Mouse (Mus musculus): ENCODE measurements at regions not wholly inside any gene's neighbourhood (a gene's known extent, or its start where the extent isn't known, plus 50 kb on each side); places are given as distances from the start of the nearest gene placed in this dataset.

DNA sequence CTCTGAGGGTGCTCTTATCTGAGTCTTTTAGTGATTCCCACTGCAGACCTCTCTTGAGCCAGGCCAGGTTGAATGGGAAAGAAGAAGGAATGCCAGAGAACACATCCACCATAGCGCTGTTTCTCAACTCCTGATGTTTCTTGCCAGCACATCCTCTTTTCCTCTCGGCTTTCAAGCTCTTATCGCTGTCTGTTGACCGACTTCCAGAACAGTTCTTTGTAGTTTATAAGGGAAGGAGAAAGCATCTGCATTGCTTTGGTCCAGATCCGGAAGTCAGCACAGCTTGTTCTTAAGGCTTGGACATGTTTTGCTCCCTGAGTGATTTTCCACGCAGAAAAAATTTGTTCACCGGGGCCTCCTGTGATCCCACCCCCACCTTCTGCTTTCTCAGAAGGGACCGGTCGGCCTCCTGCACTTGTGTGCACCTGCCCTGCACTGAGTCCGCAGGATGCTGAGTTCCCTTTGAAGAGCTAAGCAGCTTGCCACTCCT lies 183.7 kb downstream of the Bcl2l11 start:
- DNase-seq: no peak

DNA sequence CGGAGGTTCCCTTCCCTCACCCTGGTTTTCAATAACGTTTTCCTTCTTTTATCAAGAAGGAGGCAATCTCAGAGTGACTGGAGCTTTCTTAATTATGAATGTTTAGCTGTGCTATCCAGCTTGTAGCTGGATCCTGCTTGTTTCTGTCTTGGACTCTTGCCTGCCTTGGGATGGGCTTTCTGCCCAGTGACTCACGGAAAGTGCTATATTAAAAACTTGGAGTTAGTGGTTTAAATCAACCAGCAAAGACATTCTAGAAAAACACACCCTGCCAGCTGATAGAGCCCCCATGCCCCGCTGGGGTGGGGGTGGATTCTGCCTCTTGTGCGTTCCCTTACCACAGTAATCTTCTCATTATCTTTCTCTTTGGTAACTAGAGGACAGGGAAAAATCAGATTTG lies 184.2 kb downstream of the Bcl2l11 start:
- no peak for DNase-seq

DNA sequence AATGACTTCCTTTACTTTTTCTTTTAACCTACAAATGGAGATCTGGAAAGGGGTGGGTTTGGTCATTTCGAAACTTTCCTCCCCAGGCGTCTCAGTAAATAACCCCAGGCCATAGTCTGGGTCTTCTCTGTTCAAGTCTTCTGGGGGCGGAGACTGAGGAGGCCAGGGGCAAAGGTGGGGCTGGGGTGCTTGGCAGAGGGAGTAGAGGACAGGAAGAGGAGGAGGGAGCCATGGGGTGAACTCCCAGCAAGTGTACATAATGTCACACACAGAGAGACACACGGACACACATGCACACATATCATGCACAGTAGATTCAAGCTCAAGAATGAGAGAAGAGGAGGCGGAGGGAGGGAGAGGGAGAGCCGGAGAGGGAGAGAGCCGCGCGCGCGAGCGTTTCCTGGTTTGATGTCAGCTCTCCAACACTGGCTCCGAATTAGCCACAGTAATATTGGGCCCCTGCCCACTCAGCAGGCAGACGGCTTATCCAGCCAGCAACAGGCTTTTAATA lies 186.3 kb downstream of the Bcl2l11 start:
- DNase-seq: no peak

DNA sequence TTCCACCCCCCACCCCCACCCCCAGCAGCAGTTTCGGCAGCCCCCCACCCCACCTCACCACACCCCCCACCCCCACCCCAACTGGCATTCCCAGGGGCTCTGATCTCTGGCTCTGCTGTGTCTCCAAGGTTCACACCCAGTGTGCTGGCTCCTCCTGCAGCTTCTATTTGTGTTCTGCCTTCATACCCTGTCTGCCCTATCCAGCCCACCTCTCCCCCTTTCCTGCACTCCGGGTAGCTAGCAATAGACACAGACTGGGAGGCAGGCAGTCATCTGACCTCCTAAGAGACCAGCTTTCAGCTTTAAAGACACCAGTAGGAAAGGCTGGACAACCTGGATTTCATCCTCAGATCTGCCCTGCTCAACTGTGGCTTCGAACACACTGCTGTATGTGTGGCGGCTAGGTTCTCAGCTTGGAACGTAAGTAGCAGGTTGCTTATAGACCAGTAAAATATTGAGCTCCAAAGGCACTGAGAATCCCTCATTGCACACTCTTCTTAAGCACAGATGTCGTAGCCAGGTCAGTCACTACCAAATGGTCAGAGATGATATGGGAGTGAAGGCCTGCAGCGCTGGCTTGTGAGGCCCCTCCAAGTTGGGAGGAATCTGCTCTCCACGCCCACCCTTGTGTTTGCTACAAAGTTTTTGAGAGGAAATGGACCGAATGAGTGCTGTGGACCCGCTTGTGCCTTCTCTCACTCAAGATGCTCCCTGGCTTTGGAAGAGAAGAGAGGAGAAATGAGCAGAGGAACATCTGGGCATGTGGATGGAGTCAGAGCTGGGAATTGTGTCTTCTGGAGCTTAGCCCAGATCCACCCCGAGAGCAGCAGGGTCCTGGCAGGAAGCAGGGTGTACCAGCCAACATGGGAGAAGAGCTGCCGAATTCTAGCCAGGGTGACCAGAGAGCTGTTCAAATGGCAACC lies 187.1 kb downstream of the Bcl2l11 start:
- no peak for DNase-seq

DNA sequence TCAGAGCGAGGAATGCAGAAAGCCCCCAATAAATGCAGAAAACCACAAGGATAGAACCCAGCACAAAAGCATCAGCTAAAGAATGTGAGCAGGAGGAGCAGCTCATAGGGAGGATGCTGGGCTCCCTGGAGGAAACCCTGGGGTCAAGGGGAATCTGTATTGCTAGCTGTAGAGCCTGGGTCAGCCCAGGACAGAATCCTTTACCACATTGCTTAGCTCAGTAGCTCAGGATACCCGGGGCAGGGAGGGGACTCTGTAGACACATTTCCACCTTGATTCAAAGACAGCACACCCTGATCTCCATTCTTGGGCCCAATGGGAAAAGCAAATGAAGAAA lies 187.7 kb downstream of the Bcl2l11 start:
- no peak for DNase-seq

DNA sequence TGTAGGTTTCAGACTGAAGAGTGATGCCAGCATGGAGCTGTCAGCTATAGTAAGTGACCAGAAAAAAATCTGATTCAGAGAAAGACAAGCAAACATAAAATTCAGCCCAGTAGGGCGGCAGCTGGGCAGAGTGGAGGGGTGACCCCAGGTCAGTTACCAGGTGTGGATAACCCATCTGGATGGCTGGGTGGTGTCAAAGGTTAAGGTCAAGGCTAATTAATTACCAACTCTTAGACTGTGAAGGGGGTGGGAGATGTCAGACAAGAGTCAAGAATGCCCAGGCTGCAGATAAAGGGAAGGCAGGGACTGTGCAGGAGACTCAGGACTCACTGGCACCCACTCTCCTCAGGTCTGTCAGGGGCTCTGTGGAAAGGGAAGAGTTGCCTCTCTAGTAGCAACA lies 188.1 kb downstream of the Bcl2l11 start:
- DNase-seq: no peak

DNA sequence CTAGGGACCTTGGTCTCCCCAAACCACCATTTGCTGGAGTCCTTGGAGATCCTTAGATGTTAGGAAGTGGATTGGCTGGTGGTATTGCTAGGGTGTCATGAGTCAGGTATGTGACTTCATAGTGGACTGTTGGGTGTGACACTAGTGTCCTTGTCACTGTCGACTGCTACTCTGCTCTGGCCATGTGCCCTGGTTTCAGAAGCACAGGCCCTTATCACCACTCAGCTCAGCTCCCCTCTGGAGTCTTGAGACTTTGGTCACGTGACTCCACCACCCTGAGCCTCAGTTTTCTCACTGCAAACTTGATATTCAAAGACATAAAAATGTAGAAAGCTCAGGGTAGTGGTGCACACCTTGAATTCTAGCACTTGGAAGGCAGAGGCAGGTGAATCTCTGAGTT lies 190.7 kb downstream of the Bcl2l11 start:
- DNase-seq: no peak

DNA sequence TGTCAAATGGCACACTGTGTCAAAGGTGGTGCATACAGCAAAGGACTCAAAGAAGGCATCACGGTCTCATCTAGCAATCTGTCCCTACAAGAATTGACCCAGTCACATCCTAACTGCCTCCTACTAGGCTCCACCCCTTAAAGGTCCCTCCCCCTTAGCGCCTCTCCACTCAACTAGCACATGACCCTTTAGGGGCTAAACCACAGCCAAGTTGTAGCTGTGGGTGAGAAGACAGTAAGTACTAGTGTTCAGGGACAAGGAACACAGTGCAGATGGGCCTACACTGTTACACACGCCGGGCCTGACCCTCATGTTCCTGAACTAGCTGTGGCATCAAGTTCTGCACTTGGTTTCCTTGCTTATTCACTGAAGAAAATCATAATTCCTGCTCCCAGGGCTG lies 192.4 kb downstream of the Bcl2l11 start:
- no peak for DNase-seq

DNA sequence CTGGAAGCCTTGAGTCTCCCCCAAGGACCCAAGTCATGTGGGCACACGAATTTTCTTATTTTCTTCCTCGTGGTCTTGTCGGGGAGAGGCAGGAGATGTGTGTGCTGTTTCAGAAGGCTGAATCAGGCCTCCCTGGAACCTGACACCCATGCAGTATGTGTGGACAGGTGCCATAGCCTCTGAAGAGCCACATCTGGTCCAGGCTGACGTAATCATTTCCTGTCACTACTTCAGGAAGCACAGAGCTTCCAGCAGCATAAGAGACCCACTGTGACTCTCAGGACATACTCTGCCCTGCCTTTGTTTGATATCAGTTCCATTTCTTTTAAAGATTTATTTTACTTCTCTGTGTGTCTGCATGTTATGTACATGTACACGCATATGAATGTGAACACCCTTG lies 193.1 kb downstream of the Bcl2l11 start:
- no peak for DNase-seq

DNA sequence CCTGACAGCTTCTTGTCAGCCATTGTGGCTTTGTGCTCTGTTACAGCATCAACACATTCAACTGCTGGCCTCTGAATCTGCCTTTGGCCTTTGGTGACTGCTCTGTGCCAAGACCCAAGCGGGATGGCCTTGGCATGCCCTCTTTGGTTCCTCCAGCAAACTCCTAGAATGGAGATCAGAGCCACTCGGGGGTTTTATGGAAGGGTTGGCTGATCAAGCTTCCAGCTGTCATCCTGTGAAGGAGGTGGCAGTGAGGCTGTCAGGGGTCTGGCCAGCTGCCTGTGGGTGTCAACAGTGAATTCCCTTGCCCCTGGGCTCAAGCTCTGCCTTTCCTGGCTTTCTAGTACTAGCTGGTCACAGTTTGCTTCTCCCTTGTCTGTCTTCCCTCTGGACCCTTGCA lies 195.6 kb downstream of the Bcl2l11 start:
- no peak for DNase-seq

DNA sequence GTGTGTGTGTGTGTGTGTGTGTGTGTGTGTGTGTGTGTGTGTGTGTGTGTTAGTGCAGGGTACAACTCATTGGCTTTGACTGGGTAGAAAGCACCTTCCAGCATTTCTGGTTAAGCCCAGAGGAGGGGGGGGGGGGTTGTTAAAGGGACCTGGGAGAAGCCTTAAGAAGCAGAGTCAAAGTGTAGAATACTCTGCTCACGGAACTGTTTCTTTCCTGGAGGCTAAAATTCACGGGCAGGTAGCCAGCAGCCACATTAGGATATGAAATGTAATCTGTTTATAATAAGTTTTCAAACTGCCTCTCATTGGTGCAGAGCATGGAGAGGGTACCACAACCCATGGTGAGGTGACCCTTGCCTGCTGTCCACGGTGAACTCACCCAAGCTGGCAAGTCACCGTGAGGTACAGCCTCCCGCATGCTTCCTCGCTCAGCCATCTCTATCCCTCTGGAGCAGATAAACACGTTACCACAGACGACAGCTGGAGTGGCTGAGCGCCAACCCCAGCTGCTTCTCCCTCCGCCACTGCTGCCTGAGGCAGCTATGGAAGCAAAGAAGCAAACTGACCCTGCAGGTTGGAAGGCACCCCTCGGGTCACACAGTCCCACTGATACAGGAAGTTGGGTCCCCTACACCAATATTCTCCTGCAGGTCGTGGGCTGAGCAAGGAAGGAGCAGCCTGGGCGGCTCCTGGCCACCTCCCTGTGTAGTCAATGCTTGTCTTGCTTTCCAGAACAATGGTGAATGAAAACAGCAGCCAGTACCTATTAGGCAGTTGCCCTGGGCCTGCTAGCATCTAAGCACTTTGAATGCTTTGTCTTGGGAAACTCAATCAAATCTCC lies 198.6 kb downstream of the Bcl2l11 start:
- no peak for DNase-seq

DNA sequence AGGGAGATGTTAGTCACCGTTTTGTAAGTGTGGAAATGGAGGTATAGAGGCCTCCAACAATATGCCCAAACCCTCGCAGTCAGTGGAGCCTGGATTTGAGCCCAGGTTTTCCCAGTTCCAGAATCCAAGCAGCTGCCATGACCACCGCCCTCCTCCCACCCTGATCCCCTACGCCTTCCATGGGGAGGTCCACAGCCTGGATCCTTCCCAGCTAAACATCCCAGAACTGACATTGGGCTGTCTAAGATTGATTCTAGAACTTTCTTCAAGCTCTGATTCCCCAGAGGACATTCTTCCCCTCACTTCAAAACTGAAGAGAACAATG lies 199.2 kb downstream of the Bcl2l11 start:
- DNase-seq: no peak

DNA sequence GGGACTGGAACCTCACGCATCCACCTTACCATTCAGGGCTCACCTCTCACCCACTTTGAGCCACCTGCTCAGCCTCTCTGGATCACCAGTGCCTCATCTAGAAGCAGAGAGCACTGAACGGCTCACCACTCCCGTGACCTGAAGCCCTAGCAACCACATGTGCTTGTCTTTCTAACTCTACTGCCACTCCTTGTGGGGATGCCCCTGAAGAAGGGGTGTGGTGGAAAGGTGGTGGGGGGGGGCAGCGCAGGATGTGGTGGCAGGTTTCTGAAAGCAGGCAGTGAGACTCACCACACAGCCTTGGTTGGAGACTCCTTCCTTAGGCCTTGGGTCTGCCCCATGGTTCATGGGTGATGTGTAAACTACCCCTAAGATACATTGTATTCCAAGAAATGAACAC lies 199.6 kb downstream of the Bcl2l11 start:
- peak; percentile 26 to 29 for DNase-seq

DNA sequence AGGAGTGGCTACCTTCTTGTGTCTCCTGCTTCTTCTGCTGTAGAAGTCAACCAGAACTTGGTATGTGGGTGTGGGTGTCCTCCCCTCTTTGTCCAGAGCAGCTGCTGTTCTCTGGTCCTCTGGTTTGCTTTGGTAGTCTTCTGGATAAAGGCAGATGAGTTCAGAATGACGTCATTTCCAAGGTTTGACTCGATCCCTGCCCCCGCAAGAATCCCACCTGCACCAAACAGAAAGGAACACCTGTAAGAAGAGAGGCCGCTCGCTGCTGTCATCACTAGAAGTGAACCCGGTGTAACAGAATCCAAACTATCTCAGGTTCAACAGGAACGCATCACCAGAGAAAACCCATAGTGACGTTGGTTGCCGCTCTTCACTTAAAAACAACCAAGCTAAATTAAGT lies 205.0 kb downstream of the Bcl2l11 start:
- DNase-seq: no peak

DNA sequence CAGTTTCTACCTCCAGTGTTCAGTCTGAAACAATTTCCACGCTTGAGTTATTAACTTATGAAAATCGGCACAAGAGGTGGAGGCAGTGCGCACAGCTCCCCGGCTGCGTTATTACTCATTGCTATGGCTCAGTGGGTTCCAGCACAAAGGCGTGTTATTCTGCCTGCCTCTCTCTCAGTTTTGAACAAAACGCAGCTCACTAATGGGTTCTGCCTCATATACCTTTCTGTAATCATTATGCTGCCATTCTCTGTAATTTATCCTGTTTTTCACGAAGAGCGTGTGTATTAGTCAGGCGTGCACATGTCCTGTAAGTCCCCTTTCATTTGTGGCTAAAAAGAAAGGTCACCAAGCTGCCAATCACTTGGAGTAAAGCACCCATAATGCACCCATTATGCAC lies 205.4 kb downstream of the Bcl2l11 start:
- DNase-seq: no peak

DNA sequence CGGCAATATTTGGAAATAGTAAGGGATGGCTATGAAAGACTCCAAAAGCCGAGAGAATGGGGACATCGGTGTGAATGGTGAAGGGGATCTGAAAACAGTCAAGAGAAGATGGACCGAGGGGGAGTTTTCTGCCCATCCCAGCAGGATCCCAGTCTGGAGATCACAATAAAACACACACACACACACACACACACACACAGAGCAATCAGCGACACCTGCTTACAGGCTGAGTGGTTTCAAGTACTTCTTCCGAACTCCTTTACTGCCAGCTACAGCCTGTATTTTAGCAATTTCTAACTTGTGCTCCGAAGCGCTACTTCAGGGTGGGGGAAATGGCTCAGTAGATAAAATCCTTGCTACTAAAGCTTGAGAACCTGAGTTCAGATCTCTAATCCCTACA lies 205.8 kb downstream of the Bcl2l11 start:
- no peak for DNase-seq

DNA sequence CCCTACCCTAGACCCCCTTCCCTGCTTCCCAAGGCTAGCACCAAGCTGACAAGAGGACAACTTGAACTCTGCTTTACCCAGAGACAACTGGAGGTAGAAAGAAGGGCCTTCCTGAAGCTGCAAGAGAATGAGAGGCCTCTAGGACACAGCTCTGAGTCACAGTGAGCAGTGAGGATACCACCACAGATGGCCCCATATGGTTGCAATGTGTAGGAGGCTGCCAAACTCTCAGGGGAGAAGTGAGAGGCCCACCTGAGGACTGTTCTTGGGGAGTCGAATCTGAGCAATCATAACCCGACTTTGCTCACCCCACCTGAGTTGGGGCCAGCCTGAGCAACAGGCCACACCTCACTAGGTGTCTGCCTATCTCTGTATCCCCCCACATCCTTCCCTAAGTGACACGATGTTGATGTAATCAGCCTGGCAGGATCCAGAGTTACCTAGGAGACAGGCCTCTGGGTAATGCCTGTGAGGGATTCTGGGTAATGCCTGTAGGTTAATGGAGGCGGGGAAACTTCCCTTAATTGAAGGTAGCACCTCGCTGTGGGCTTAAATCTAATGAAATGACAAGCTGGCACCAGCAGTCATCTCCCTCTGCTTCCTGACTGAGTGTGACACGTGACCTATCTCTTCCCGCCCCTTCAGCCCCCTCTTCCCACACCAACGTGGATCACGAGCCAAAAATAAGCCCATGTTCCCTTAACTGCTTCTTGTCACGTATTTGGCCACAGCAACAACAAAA lies 207.7 kb downstream of the Bcl2l11 start:
- no peak for DNase-seq

DNA sequence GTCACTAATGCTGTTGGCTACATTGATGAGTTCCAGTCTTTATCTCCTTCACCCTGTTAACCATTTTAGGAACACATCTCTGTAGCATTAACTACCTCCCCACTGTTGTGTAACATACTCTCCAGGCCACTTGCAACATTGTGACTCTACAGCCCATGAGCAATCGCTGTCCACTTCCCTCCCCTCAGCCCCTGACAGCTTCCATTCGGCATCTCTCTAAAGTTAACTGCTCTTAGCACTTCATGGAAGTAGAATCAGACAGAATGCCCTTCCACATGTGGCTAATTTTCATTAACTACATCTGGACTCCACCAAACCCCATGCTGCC lies 208.3 kb downstream of the Bcl2l11 start:
- no peak for DNase-seq

DNA sequence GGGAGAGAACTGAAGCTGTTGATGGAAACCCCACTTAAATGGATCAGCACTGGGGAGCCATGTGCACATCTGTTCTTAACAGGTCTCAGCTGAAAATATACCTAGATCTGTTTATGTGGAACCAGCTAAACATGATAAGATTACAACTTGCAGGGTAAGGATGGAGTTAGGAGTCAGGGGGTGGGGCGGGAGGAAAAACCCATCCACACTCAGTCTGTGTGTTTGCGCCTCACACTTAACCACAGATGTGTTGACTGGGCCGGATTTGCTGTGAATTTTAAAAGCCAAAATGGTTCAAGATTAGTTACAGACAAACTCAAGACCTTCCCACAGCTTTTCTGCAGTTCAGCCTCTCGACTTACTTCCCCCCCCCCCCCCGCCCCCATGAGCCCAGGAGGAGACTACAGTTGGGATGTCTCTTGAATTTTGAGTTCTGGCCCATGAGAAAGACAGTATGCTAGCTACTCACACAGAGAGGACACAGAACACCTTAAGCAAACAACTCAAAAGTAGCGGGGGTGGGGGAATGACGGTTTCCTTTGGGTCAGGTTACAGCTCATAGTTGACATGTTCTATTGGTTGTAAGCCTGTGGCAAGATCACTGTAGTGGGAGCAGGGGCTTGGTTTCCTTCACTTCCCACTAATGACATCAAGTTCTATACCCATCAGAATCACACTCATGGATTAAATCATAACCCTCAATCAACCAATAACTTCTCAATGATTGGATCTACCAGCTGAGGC lies 209.1 kb downstream of the Bcl2l11 start:
- DNase-seq: no peak

DNA sequence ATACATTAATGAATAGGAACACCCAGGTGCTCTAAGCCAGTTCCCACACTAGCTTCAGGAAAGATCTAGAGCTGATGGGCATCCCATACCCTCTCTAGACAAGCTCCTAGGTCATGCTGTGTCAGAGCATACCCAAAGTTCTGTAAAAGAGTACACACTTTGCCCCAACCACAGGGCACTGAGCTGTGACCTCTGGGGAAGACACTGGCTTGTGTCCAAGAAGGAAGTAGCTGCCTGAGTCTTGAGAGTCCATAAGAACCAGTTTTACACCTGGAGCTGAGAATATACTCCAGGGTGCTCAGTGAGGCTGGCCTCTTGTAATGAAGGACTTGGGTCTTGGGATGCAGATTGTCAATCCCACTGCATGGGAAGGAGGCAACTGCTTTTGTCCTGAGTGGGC lies 211.4 kb downstream of the Bcl2l11 start:
- DNase-seq: no peak

DNA sequence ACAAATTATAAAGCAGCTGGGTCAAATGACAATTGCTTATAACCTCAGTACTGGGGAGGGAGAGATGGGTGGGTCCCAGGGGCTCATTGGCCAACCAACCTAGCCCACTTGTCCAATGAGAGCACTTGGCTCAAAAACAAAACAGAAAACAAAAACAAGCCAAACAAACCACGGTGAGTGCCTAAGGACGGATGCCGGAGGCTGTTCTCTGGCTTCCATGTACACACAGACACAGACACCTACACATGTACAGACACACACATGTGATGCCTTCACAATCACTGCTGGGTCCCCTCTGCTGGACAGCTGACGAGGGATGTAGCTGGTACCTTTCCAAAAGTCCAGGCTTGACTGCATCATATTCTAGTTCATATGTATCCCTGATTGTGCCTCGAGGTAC lies 212.0 kb downstream of the Bcl2l11 start:
- DNase-seq: no peak

DNA sequence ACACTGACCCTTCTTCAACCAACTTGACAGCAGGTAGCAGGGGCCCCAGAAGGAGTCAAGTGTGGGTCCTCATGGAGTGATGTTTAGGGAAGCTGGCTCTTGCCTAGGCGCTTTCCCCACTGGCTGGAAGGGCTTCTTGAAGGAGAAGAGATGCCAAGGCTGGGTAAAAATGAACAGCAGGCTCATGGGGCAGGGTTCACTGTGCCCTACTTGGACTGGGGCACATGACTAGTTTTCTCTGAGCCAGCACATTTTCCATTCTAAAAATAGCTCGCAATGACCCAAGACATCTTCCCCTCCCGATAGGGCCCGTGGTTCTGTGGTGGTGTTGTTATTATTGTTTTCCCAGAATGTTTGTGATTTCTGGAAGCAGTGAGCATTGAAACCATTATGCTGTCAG lies 212.6 kb downstream of the Bcl2l11 start:
- no peak for DNase-seq
